Mouse (Mus musculus) lung, postnatal 0 days (tissue): ENCODE measurements around the gene Rev1. TPM values are rescaled to one million over a fixed set of nuclear protein-coding genes. Genes with fewer than 3 reads are reported as not detected.

Source experiments
- ATAC-seq: fragments of 200-750 bp; cut with Nextera tagmentation; 2 replicates; pipeline ENCODE4 v1.8.0; 2017; ENCODE audit warnings: moderate library complexity
- DNase-seq: peaks from one replicate; pipeline ENCODE4 v3.0.0-alpha.2; 2016; ENCODE audit warnings: low spot score
- H3K27ac ChIP-seq: fragments of 300-500 bp; sonication (generic); 2 replicates; pipeline ENCODE4 v1.5.1; 2014; ENCODE audit warnings: antibody characterized with exemption, mild to moderate bottlenecking, low read length, mixed read lengths
- H3K27me3 ChIP-seq: fragments of 300-500 bp; sonication (generic); replicated peaks from 2 replicates; pipeline ENCODE4 v1.6.1; 2014; ENCODE audit warnings: low read length, mixed read lengths; ENCODE audit not compliant: insufficient read depth
- H3K36me3 ChIP-seq: fragments of 300-500 bp; sonication (generic); 2 replicates; pipeline ENCODE4 v1.6.1; 2014; ENCODE audit warnings: low read length, mixed read lengths; ENCODE audit not compliant: insufficient read depth
- H3K4me1 ChIP-seq: fragments of 300-500 bp; sonication (generic); 2 replicates; pipeline ENCODE4 v1.6.1; 2014; ENCODE audit warnings: antibody characterized with exemption, low read depth, low read length, mixed read lengths; ENCODE audit not compliant: insufficient read depth
- H3K4me2 ChIP-seq: fragments of 300-500 bp; sonication (generic); replicated peaks from 2 replicates; pipeline ENCODE4 v1.6.1; 2014; ENCODE audit warnings: low read depth, mild to moderate bottlenecking, low read length, moderate library complexity, mixed read lengths
- H3K4me3 ChIP-seq: fragments of 300-500 bp; sonication (generic); 2 replicates; pipeline ENCODE4 v1.5.1; 2014; ENCODE audit warnings: low read depth, low read length
- H3K9ac ChIP-seq: fragments of 300-500 bp; sonication (generic); replicated peaks from 2 replicates; pipeline ENCODE4 v1.6.1; 2014; ENCODE audit warnings: low read depth, mild to moderate bottlenecking
- H3K9me3 ChIP-seq: fragments of 300-500 bp; sonication (generic); 2 replicates; pipeline ENCODE4 v1.6.1; 2016; ENCODE audit warnings: low read length, mixed read lengths
- CTCF ChIP-seq: IDR thresholded peaks from 2 replicates; pipeline ENCODE4 v1.5.1; 2016; ENCODE audit warnings: antibody characterized with exemption, mild to moderate bottlenecking
- EP300 ChIP-seq: IDR thresholded peaks from 2 replicates; pipeline ENCODE4 v1.6.1; 2016; ENCODE audit warnings: antibody characterized with exemption, mild to moderate bottlenecking, control low read depth
- WGBS: fragments of 180-500 bp; shearing (Covaris S2); extraction: QIAGEN DNeasy Blood & Tissue Kit; methylation state at CpG from one replicate; pipeline ENCODE4 v1.1.7; 2014; 5-methylcytosine and 5-hydroxymethylcytosine counted together
- polyA plus RNA-seq: library from polyadenylated mRNA; unstranded; fragments of >200 nt; fragmentation: Nextera tagmentation; extraction: Ambion mirVana; gene quantifications from 2 replicates; pipeline ENCODE4 v1.2.1, GENCODE M21; 2015

The Rev1 gene
- polyA plus RNA-seq, 1 experiment from 2014 or later, result 8.6 TPM

DNA sequence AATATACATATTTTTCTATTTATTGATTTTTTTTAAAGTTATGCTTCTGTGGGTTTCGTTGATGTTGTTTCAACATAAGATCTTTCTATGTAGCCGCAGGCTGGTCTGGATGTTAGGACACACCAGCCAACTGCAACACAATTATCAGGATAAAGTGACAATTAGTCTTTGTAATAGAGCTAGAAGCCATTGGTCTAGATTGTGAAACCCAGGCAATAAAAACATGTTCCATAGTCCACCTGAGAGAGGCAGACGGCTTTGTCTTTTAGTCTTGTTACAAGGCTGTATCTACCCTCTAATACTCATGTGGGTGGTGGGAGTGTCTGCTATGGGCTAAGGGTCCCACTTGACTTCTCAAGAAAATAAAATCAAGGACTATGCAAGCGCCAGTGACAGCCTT lies 16.4 kb upstream of the Rev1 start:
- H3K4me2 ChIP-seq, result no peak overlapping the region
- 93% methylated on average over 4 of the region's 4 CpGs for WGBS
- H3K4me3 ChIP-seq, result no peak overlapping the region
- H3K36me3 ChIP-seq, result no peaks in the 10 kb centered on the region
- no peak for ATAC-seq
- no peak for DNase-seq
- no peak overlapping the region for H3K9ac ChIP-seq
- TF ChIP-seq CTCF (no peak), EP300 (no peak)
- H3K9me3 ChIP-seq, result no peaks in the 10 kb centered on the region
- H3K27ac ChIP-seq, result no peak overlapping the region
- no peaks in the 10 kb centered on the region for H3K27me3 ChIP-seq
- H3K4me1 ChIP-seq, result no peaks in the 10 kb centered on the region

DNA sequence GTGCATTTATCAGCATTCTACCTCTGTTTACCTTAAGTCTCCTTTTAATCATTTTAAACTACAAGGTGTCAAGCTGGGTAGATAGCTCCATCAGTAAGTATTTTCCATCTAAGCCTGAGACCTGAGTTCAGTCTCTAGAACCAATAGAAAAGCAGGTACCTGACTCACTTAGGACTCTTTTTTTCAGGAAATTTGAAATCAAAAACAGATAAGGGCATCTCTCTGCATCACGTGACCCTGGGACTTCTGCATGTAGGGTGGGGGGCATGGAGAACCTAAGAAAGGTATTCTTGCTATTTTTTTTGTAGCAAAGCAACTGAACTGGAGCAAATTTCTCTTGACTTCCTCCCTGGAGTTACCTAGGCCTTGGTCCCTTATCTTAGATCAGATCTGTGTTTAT lies 11.8 kb upstream of the Rev1 start:
- Histone ChIP-seq H3K9ac (no peak overlapping the region), H3K27me3 (no peaks in the 10 kb centered on the region), H3K4me1 (no peaks in the 10 kb centered on the region), H3K9me3 (no peaks in the 10 kb centered on the region), H3K36me3 (no peaks in the 10 kb centered on the region), H3K4me2 (no peak overlapping the region), H3K27ac (no peak overlapping the region), H3K4me3 (no peak overlapping the region)
- TF ChIP-seq CTCF, result no peak
- no peak for TF ChIP-seq EP300
- DNase-seq (no peak), ATAC-seq (no peak)
- 66% methylated on average over 1 of the region's 1 CpGs for WGBS

DNA sequence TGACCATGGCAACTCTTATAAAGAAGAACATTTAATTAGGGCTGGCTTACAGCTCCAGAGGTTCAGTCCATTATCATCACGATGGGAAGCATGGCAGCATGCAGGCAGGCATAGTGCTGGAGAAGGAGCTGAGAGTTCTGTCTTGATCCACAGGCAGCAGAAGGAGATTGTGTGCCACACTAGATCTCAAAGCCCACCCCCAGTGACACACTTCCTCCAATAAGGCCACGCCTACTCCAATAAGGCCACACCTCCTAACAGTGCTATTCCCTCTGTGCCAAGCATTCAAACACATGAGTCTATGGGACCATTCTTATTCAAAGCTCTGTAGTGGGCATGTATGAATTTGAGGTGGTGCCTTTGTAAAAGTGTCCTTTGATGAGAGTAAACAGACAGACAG lies 11.3 kb upstream of the Rev1 start:
- Histone ChIP-seq H3K4me2 (no peak overlapping the region), H3K36me3 (no peaks in the 10 kb centered on the region), H3K4me3 (no peak overlapping the region), H3K9ac (no peak overlapping the region), H3K27ac (no peak overlapping the region), H3K4me1 (no peaks in the 10 kb centered on the region), H3K9me3 (no peaks in the 10 kb centered on the region), H3K27me3 (no peaks in the 10 kb centered on the region)
- DNase-seq, result no peak
- WGBS, result 71% methylated on average over 2 of the region's 2 CpGs
- TF ChIP-seq CTCF (no peak), EP300 (no peak)
- no peak for ATAC-seq

DNA sequence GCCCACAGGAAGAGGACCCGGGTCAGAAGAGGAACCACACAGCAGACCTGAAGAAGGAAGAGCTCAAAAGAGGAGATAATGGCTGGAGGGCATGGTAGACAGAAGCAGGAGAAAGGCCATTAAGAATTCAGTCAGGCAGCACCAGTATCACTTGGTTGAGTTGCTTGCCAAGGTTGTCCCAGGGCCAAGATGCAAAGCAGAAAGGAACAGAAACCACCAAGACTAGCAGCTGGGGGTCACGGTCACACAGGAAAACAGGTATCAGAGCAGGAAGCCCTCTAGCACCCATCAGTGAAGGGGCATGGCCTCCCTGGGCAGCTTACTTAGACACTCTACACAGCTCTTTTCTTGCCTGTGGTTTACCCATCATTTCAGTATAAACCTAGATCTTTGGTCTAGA lies 9.8 kb upstream of the Rev1 start:
- Histone ChIP-seq H3K4me1 (no peaks in the 10 kb centered on the region), H3K27me3 (no peaks in the 10 kb centered on the region), H3K4me2 (no peak overlapping the region), H3K9me3 (no peaks in the 10 kb centered on the region), H3K36me3 (no peaks in the 10 kb centered on the region), H3K9ac (no peak overlapping the region), H3K27ac (no peak overlapping the region), H3K4me3 (no peak overlapping the region)
- ATAC-seq (no peak), DNase-seq (no peak)
- WGBS, result 74% methylated on average over 2 of the region's 2 CpGs
- TF ChIP-seq EP300 (no peak), CTCF (no peak)

DNA sequence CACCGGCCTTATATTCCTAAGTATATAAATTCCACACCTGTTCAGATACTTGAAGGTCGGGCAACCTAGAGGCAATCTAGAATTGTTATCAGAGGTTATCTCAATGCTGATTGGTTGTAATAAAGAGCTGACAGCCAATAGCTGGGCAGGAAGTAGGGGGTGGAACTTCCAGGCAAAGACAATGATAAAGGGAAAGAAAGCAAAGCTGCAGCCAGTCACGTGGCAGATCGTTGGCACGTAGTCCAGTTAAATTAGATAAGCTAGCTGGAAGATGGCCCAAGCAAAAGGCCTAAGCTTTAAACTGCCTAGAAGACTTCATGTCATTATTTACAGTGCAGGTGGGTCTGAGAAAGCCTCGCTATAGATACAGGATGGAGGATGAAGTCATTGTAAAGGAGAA lies 3.3 kb upstream of the Rev1 start:
- Histone ChIP-seq H3K4me1 (no peaks in the 10 kb centered on the region), H3K9ac (no peak overlapping the region), H3K36me3 (no peaks in the 10 kb centered on the region), H3K4me2 (no peak overlapping the region), H3K9me3 (no peaks in the 10 kb centered on the region), H3K4me3 (no peak overlapping the region), H3K27me3 (no peaks in the 10 kb centered on the region), H3K27ac (no peak overlapping the region)
- ATAC-seq (no peak), DNase-seq (peak; percentile 22)
- WGBS, result 44% methylated on average over 6 of the region's 6 CpGs
- no peak for TF ChIP-seq EP300
- TF ChIP-seq CTCF, result no peak

DNA sequence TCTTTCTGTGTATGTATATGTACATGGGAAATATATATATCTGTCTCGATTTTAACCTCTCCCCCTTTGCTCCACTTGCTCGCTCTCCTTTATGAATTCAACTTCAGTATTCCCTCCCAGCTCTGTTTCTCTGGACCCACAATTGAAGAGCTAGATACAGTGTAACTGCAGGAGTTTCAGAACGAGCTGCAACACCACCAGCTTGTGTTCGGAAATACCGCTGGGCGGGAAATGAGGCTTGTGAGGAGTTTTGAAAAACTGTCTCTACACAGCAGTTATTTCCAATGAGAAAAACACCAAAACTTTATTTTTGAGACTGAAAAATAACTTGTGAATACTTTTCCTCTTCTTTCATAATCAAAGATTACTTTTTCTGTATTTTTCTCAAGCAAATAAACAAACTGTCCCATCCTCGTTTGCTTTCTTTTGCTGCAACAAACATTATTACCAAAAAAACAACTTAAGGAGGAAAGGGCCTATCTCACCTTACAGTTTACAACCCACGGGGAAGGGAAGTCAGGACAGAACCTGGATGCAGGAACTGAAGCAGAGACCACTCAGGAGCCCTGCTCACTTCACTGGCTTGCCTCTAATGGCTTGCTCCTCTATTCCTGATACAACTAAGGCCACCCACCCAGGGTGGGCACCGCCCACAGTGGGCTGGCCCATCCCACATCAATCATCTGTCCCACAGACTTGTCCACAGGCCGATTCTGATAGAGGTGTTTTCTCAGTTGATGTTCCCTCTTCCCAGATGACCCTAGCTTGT lies 1.3 kb upstream of the Rev1 start:
- H3K4me2 ChIP-seq, result no peak overlapping the region
- TF ChIP-seq CTCF, result no peak
- TF ChIP-seq EP300, result no peak
- no peaks in the 10 kb centered on the region for H3K4me1 ChIP-seq
- H3K9ac ChIP-seq, result no peak overlapping the region
- no peaks in the 10 kb centered on the region for H3K27me3 ChIP-seq
- H3K27ac ChIP-seq, result no peak overlapping the region
- WGBS, result 36% methylated on average over 10 of the region's 10 CpGs
- no peaks in the 10 kb centered on the region for H3K9me3 ChIP-seq
- no peak overlapping the region for H3K4me3 ChIP-seq
- DNase-seq, result no peak
- H3K36me3 ChIP-seq, result no peaks in the 10 kb centered on the region
- ATAC-seq, result no peak
